Mouse (Mus musculus) embryonic facial prominence, embryonic 15.5 days (tissue): ENCODE measurements around the gene Hemgn. TPM values are rescaled to one million over a fixed set of nuclear protein-coding genes. Genes with fewer than 3 reads are reported as not detected.

Experiments used
- ATAC-seq: fragments of 200-750 bp; cut with Nextera tagmentation; 2 replicates; pipeline ENCODE4 v1.8.0; 2017; ENCODE audit warnings: low read depth, moderate TSS enrichment; ENCODE audit not compliant: insufficient number of reproducible peaks, low FRiP score, low TSS enrichment
- H3K27ac ChIP-seq: fragments of 300-500 bp; sonication (generic); replicated peaks from 2 replicates; pipeline ENCODE4 v1.5.1; 2015; ENCODE audit warnings: mild to moderate bottlenecking, inconsistent platforms
- H3K27me3 ChIP-seq: fragments of 300-500 bp; sonication (generic); 2 replicates; pipeline ENCODE4 v1.6.1; 2015; ENCODE audit warnings: inconsistent platforms
- H3K36me3 ChIP-seq: fragments of 300-500 bp; sonication (generic); 2 replicates; pipeline ENCODE4 v1.6.1; 2015; ENCODE audit warnings: mild to moderate bottlenecking, inconsistent platforms
- H3K4me1 ChIP-seq: fragments of 300-500 bp; sonication (generic); 2 replicates; pipeline ENCODE4 v1.6.1; 2015; ENCODE audit warnings: inconsistent platforms
- H3K4me2 ChIP-seq: fragments of 300-500 bp; sonication (generic); replicated peaks from 2 replicates; pipeline ENCODE4 v1.6.1; 2015; ENCODE audit warnings: mild to moderate bottlenecking, inconsistent platforms
- H3K4me3 ChIP-seq: fragments of 300-500 bp; sonication (generic); replicated peaks from 2 replicates; pipeline ENCODE4 v1.5.1; 2015; ENCODE audit warnings: mild to moderate bottlenecking, inconsistent platforms
- H3K9ac ChIP-seq: fragments of 300-500 bp; sonication (generic); 2 replicates; pipeline ENCODE4 v1.6.1; 2015; ENCODE audit warnings: inconsistent platforms
- H3K9me3 ChIP-seq: fragments of 300-500 bp; sonication (generic); replicated peaks from 2 replicates; pipeline ENCODE4 v1.6.1; 2016; ENCODE audit warnings: inconsistent platforms
- WGBS: fragments of 180-500 bp; shearing (Covaris S2); methylation state at CpG from one replicate; pipeline ENCODE4 v1.1.7; 2015; 5-methylcytosine and 5-hydroxymethylcytosine counted together
- polyA plus RNA-seq: library from polyadenylated mRNA; unstranded; fragments of >200 nt; fragmentation: Nextera tagmentation; extraction: Ambion mirVana; gene quantifications from 2 replicates; pipeline ENCODE4 v1.2.1, GENCODE M21; 2015

Hemgn gene
- polyA plus RNA-seq: 0.68 and 1.0 TPM in 2 replicates

DNA sequence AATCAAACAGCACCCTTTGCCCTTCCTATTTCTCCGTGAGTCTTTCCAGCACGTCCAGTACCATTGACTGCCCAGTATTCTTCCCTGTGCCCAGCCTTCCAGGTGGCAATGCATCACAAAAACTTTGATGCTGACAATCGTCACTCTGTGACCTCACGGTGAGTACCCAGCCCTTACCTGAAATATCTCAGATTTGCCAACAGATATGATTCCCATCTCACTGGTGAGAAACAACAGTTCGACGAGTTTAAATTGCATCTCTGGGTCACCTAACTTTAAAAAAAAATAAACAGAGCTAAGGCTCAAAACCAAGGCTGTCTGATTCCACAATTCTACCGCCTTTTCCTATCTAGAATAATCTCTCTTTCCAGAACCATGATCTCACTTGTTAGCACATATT lies at the start of gene Hemgn:
TSS of gene Hemgn (minus strand) at position 101 of the 400 bp plus-strand sequence.
- no peak within 1 kb of the TSS for H3K9ac ChIP-seq
- H3K9me3 ChIP-seq: no peaks in the 10 kb centered on the region
- 69% methylated on average over 7 of the region's 7 CpGs for WGBS
- no peaks in the 10 kb centered on the region for H3K36me3 ChIP-seq
- H3K27ac ChIP-seq: no peak within 1 kb of the TSS
- no peak within 1 kb of the TSS for H3K4me3 ChIP-seq
- H3K27me3 ChIP-seq: no peaks in the 10 kb centered on the region
- no peak for ATAC-seq
- H3K4me1 ChIP-seq: no peaks in the 10 kb centered on the region
- no peak within 1 kb of the TSS for H3K4me2 ChIP-seq

- no peak for ATAC-seq
- 86% methylated on average over 2 of the region's 2 CpGs for WGBS
- Histone ChIP-seq H3K9ac (no peak overlapping the region), H3K27me3 (no peaks in the 10 kb centered on the region), H3K27ac (no peak overlapping the region), H3K4me1 (peaks cover 36% of the 10 kb centered on the region), H3K9me3 (no peaks in the 10 kb centered on the region), H3K4me3 (no peak overlapping the region), H3K4me2 (no peak overlapping the region), H3K36me3 (peaks cover 32% of the 10 kb centered on the region)
Observed at GRCm38 (mm10) chr4:46458411-46458810, 45.1 kb upstream of the Hemgn start.

DNA sequence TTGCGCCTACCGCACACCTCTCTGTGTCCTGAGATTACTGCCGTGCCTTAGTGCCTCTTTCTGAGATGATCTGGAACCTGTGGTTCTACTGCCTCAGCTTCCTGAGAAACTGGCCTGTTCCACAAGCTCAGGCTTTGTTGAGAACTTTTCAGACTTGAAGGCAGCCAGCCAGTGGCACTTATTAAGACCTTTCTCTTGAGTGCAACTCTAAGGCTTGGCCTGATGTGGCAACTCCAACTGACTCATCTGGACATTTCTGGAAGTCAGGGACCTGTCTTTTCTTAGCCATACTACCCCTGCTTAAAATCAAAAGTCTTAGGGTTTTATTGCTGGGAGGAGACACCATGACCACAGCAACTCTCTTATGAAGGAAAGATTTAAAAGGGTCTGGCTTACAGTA lies 43.9 kb upstream of the Hemgn start:
- no peak overlapping the region for H3K9ac ChIP-seq
- peaks cover 47% of the 10 kb centered on the region for H3K4me1 ChIP-seq
- no peaks in the 10 kb centered on the region for H3K9me3 ChIP-seq
- no peak overlapping the region for H3K4me2 ChIP-seq
- no peaks in the 10 kb centered on the region for H3K27me3 ChIP-seq
- H3K36me3 ChIP-seq: peaks cover 20% of the 10 kb centered on the region
- WGBS: 92% methylated on average over 3 of the region's 3 CpGs
- H3K4me3 ChIP-seq: no peak overlapping the region
- ATAC-seq: no peak
- H3K27ac ChIP-seq: no peak overlapping the region

GRCm38 (mm10) chr4:46456762-46457161 lies 43.5 kb upstream of the Hemgn start:
- no peak overlapping the region for H3K9ac ChIP-seq
- H3K4me2 ChIP-seq: no peak overlapping the region
- H3K27ac ChIP-seq: no peak overlapping the region
- no peak overlapping the region for H3K4me3 ChIP-seq
- no peaks in the 10 kb centered on the region for H3K9me3 ChIP-seq
- ATAC-seq: no peak
- WGBS: 59% methylated on average over 4 of the region's 4 CpGs
- peaks cover 18% of the 10 kb centered on the region for H3K36me3 ChIP-seq
- H3K27me3 ChIP-seq: no peaks in the 10 kb centered on the region
- H3K4me1 ChIP-seq: peaks cover 47% of the 10 kb centered on the region

- WGBS: 69% methylated on average over 5 of the region's 5 CpGs
- 0 out of 2 replicates have a peak overlapping the region, but pooled peaks have one; percentile 2 for H3K4me2 ChIP-seq
- no peaks in the 10 kb centered on the region for H3K27me3 ChIP-seq
- H3K4me3 ChIP-seq: no peak overlapping the region
- H3K9me3 ChIP-seq: no peaks in the 10 kb centered on the region
- H3K9ac ChIP-seq: no peak overlapping the region
- H3K4me1 ChIP-seq: peaks cover 47% of the 10 kb centered on the region
- ATAC-seq: no peak
- H3K27ac ChIP-seq: no peak overlapping the region
- H3K36me3 ChIP-seq: no peaks in the 10 kb centered on the region
Observed at GRCm38 (mm10) chr4:46454097-46454864, 41.0 kb upstream of the Hemgn start.

GRCm38 (mm10) chr4:46452855-46453719 lies 39.8 kb upstream of the Hemgn start:
- H3K4me1 ChIP-seq: peaks cover 47% of the 10 kb centered on the region
- peak overlapping the region; percentile 86 for H3K4me2 ChIP-seq
- 30% methylated on average over 13 of the region's 13 CpGs for WGBS
- H3K9me3 ChIP-seq: no peaks in the 10 kb centered on the region
- peak overlapping the region; percentile 79 for H3K4me3 ChIP-seq
- H3K9ac ChIP-seq: peak overlapping the region; percentile 97; the same call in 1 of the 2 replicates
- no peak for ATAC-seq
- no peaks in the 10 kb centered on the region for H3K27me3 ChIP-seq
- H3K36me3 ChIP-seq: no peaks in the 10 kb centered on the region
- peak overlapping the region; percentile 99 for H3K27ac ChIP-seq

- ATAC-seq: no peak; the same call in 1 of the 2 replicates
- Histone ChIP-seq H3K9me3 (no peaks in the 10 kb centered on the region), H3K4me3 (peak overlapping the region; percentile 79), H3K27ac (peak overlapping the region; percentile 99), H3K36me3 (no peaks in the 10 kb centered on the region), H3K9ac (peak overlapping the region; percentile 97), H3K4me2 (peak overlapping the region; percentile 86), H3K4me1 (peaks cover 45% of the 10 kb centered on the region), H3K27me3 (no peaks in the 10 kb centered on the region)
- WGBS: under 1% methylated on average over 19 of the region's 19 CpGs
Observed at GRCm38 (mm10) chr4:46452481-46452850, 39.2 kb upstream of the Hemgn start.

DNA sequence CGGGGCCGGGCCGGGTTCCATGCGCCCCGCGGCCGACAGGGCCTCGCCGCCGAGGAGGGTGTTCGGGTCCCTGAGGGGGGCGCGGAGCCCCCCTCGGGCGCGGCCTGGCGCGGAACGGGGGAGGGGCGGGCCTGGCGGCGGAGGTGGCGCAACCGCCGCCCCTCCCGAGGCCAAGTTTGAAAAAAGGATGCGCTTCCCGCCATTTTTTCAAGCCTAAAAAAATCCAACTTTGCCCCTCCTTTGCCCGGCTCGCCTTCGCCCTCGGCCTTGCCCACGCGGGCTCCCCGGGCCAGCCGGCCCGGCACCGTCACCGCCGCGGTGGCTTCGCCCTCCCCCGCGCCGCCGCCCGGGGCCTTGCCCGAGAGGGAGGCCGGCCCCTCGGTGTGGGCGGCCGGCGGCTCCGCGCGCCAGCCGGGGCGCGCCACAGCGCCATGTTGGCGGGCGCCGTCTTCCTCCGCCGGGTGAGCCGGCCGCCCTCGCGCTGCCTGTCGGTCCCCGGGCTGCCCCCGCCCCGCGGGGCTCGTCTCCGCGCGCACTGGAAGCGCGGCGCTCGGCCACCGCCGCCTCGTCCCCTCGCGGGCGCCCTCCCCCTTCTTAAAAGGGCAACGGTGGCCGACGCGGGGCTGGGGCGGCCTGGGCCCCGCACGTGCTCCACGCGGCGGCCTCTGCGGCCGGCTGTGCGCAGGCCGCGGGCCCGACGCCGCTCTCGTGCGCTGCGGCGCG lies 38.6 kb upstream of the Hemgn start:
- peak overlapping the region; percentile 86 for H3K4me2 ChIP-seq
- H3K4me3 ChIP-seq: peak overlapping the region; percentile 79
- under 1% methylated on average over 89 of the region's 111 CpGs for WGBS
- H3K36me3 ChIP-seq: no peaks in the 10 kb centered on the region
- no peaks in the 10 kb centered on the region for H3K27me3 ChIP-seq
- H3K4me1 ChIP-seq: peaks cover 45% of the 10 kb centered on the region
- peak; percentile 26 for ATAC-seq
- H3K9me3 ChIP-seq: no peaks in the 10 kb centered on the region
- peak overlapping the region; percentile 99 for H3K27ac ChIP-seq
- peak overlapping the region; percentile 97 for H3K9ac ChIP-seq

DNA sequence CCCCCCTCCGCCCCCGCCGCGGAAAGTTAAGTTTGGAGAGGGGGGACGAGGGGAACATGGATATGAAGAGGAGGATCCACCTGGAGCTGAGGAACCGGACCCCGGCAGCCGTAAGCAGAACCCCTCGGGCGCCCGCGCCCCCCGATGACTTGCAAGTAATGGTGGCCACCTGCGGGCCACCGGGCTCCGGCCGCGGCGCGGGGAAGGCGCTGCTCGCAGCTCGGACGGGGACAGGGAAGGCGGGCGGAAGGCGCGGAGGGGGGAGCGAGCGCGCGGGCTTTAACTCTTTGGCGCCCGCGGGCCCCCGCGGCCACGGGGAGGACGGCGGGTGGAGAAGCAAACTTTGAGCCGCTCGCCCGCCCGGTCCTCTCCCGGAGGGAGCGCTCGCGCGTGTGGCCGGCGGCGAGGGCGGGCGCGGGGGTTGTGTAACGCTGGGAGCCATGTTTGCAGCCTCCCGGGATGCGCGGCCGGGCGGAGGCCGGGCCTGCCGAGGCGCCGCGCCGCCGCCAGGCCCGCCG lies 38.0 kb upstream of the Hemgn start:
- under 1% methylated on average over 55 of the region's 70 CpGs for WGBS
- Histone ChIP-seq H3K4me1 (peaks cover 39% of the 10 kb centered on the region), H3K4me3 (peak overlapping the region; percentile 79), H3K36me3 (no peaks in the 10 kb centered on the region), H3K4me2 (peak overlapping the region; percentile 86), H3K9me3 (no peaks in the 10 kb centered on the region), H3K27me3 (no peaks in the 10 kb centered on the region), H3K27ac (peak overlapping the region; percentile 99), H3K9ac (peak overlapping the region; percentile 97)
- ATAC-seq: peak; percentile 55

DNA sequence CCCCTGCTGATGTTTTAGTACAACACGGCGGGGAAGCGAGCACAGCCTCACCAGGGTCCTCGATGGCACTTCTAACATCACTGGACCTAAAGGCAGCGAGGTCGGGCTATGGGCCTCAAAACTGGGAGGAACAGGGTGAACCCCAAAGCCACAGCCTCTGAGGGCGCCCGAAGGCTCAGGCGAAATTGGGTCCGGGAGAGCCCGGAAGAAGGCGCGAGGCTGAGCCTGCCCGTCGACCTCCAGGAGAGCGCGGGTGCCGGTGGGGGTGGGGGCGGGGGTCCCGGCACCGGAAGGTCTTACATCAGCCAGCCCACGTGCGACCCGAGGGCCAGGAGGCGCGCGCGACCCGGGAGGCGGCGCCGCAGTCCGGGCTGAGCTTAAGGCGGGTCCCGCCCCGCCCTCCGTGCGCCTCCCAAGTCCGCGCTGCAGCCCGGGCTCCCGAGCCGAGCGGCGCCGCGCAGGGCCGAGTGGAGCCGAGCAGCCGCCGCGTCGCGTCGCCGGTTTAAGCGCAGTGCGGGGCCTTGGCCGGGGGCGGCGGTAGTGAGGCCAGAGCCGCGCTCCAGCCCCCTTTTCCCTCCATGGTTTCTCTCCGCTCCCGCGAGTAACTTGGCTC lies 37.3 kb upstream of the Hemgn start, which contains the start of gene Anp32b:
TSS of gene Anp32b (plus strand) at position 384 of the 613 bp plus-strand sequence.
- peak; percentile 95 for ATAC-seq
- Histone ChIP-seq H3K27me3 (no peaks in the 10 kb centered on the region), H3K9ac (peak within 1 kb of the TSS; percentile 97), H3K36me3 (no peaks in the 10 kb centered on the region), H3K9me3 (no peaks in the 10 kb centered on the region), H3K27ac (peak within 1 kb of the TSS; percentile 99), H3K4me2 (peak within 1 kb of the TSS; percentile 86), H3K4me3 (peak within 1 kb of the TSS; percentile 79), H3K4me1 (peaks cover 32% of the 10 kb centered on the region)
- under 1% methylated on average over 64 of the region's 66 CpGs for whole genome bisulfite sequencing
